Mouse (Mus musculus) CH12.LX (cell line): ENCODE measurements around the gene Zfp119a. TPM values are rescaled to one million over a fixed set of nuclear protein-coding genes. Genes with fewer than 3 reads are reported as not detected.

Experiments
- DNase-seq: peaks from one replicate; pipeline ENCODE4 v3.0.0-alpha.2; 2013; ENCODE audit errors: extremely low read depth
- H3K27ac ChIP-seq: 2 replicates; pipeline ENCODE4 v1.5.1; 2012; ENCODE audit warnings: low read depth, mild to moderate bottlenecking, control low read depth, moderate library complexity; ENCODE audit not compliant: insufficient read depth
- H3K27me3 ChIP-seq: replicated peaks from 2 replicates; pipeline ENCODE3; 2012; ENCODE audit warnings: inconsistent platforms
- H3K36me3 ChIP-seq, 2 experiments: replicated peaks in 1 of 2; 2 replicates each; pipeline versions ENCODE3 to v1.6.1; 2012; ENCODE audit warnings: inconsistent platforms in 1 of 2, low read length in 1 of 2, mild to moderate bottlenecking in 1 of 2, mixed read lengths in 1 of 2, moderate library complexity in 1 of 2; ENCODE audit not compliant: control insufficient read depth in 1 of 2, insufficient read depth in 1 of 2
- H3K4me1 ChIP-seq, 2 experiments: 2 replicates each; pipeline ENCODE4 v1.6.1; 2012; ENCODE audit warnings: inconsistent platforms in 1 of 2, moderate library complexity in 1 of 2; ENCODE audit not compliant: insufficient read depth in 2 of 2, control insufficient read depth in 1 of 2
- H3K4me2 ChIP-seq: 2 replicates; pipeline ENCODE4 v1.6.1; 2012; ENCODE audit warnings: low read depth, mild to moderate bottlenecking, control low read depth; ENCODE audit not compliant: poor library complexity, insufficient read depth, severe bottlenecking
- H3K4me3 ChIP-seq, 3 experiments: fragments of 150-350 bp in 1 of 3; sonication (generic) in 1 of 3; replicated peaks in 1 of 3; 2 replicates each; pipeline versions ENCODE3 to v1.5.1; 2011 to 2012; ENCODE audit warnings: low read depth in 2 of 3, low read length in 2 of 3, mild to moderate bottlenecking in 2 of 3, moderate library complexity in 2 of 3, control low read depth in 1 of 3, improper control_type of control experiment in 1 of 3, inconsistent platforms in 1 of 3, mixed read lengths in 1 of 3; ENCODE audit not compliant: poor library complexity in 1 of 3
- H3K79me2 ChIP-seq: replicated peaks from 2 replicates; pipeline ENCODE4 v1.6.1; 2012; ENCODE audit warnings: mild to moderate bottlenecking, moderate library complexity; ENCODE audit not compliant: control insufficient read depth, poor library complexity, insufficient read depth, severe bottlenecking; ENCODE audit errors: extremely low read depth
- H3K9ac ChIP-seq: 2 replicates; pipeline ENCODE4 v1.6.1; 2012; ENCODE audit warnings: low read depth, mild to moderate bottlenecking, control low read depth, moderate library complexity; ENCODE audit not compliant: insufficient read depth
- H3K9me3 ChIP-seq: replicated peaks from 2 replicates; pipeline ENCODE3; 2012; ENCODE audit warnings: low read length, inconsistent platforms, mixed read lengths
- CTCF ChIP-seq, 2 experiments: IDR thresholded peaks in 1 of 2; conservative IDR thresholded peaks in 1 of 2; 2 replicates each; pipeline ENCODE4 v1.5.1; 2011 to 2012; ENCODE audit warnings: low read depth in 2 of 2, low read length in 2 of 2, improper control_type of control experiment in 1 of 2, inconsistent platforms in 1 of 2, mild to moderate bottlenecking in 1 of 2, moderate library complexity in 1 of 2
- ELF1 ChIP-seq: IDR thresholded peaks from 2 replicates; pipeline ENCODE4 v1.6.1; 2014; ENCODE audit warnings: low read depth, mild to moderate bottlenecking, inconsistent platforms, low read length, improper control_type of control experiment
- ETS1 ChIP-seq: conservative IDR thresholded peaks from 2 replicates; pipeline ENCODE4 v1.6.1; 2012; ENCODE audit warnings: low read depth, mild to moderate bottlenecking, inconsistent platforms, low read length, improper control_type of control experiment, moderate library complexity
- GABPA ChIP-seq: IDR thresholded peaks from 2 replicates; pipeline ENCODE4 v1.6.1; 2012; ENCODE audit warnings: low read depth, low read length, improper control_type of control experiment, inconsistent platforms; ENCODE audit not compliant: insufficient replicate concordance
- IRF4 ChIP-seq: IDR thresholded peaks from 2 replicates; pipeline ENCODE4 v1.6.1; 2014; ENCODE audit warnings: low read depth, mild to moderate bottlenecking, inconsistent platforms, low read length, improper control_type of control experiment
- KAT2A ChIP-seq: IDR thresholded peaks from 2 replicates; pipeline ENCODE4 v1.6.1; 2012; ENCODE audit warnings: low read length, improper control_type of control experiment, inconsistent platforms; ENCODE audit not compliant: insufficient replicate concordance
- MAFK ChIP-seq: IDR thresholded peaks from 2 replicates; pipeline ENCODE4 v1.6.1; 2011; ENCODE audit warnings: low read length, improper control_type of control experiment; ENCODE audit not compliant: insufficient replicate concordance
- MAZ ChIP-seq: IDR thresholded peaks from 2 replicates; pipeline ENCODE4 v1.6.1; 2012; ENCODE audit warnings: low read depth, mild to moderate bottlenecking, inconsistent platforms, low read length, improper control_type of control experiment, moderate library complexity
- MEF2A ChIP-seq: IDR thresholded peaks from 2 replicates; pipeline ENCODE4 v1.6.1; 2014; ENCODE audit warnings: low read depth, mild to moderate bottlenecking, inconsistent platforms, low read length, improper control_type of control experiment, borderline replicate concordance
- MXI1 ChIP-seq: IDR thresholded peaks from 2 replicates; pipeline ENCODE4 v1.6.1; 2011; ENCODE audit warnings: mild to moderate bottlenecking, low read depth, low read length, improper control_type of control experiment
- MYC ChIP-seq: IDR thresholded peaks from 2 replicates; pipeline ENCODE4 v1.6.1; 2011; ENCODE audit warnings: low read depth, mild to moderate bottlenecking, improper control_type of control experiment, low read length
- NELFE ChIP-seq: IDR thresholded peaks from 2 replicates; pipeline ENCODE4 v1.6.1; 2011; ENCODE audit warnings: low read depth, low read length, improper control_type of control experiment
- NRF1 ChIP-seq: IDR thresholded peaks from 2 replicates; pipeline ENCODE4 v1.6.1; 2014; ENCODE audit warnings: low read depth, mild to moderate bottlenecking, inconsistent platforms, low read length, improper control_type of control experiment, moderate library complexity
- PAX5 ChIP-seq: IDR thresholded peaks from 2 replicates; pipeline ENCODE4 v1.6.1; 2012; ENCODE audit warnings: low read length, inconsistent platforms, mixed read lengths
- POLR2A ChIP-seq: IDR thresholded peaks from 2 replicates; pipeline ENCODE4 v1.6.1; 2011; ENCODE audit warnings: low read depth, mild to moderate bottlenecking, improper control_type of control experiment, low read length
- POLR2AphosphoS2 ChIP-seq: IDR thresholded peaks from 2 replicates; pipeline ENCODE4 v1.6.1; 2011; ENCODE audit warnings: low read depth, low read length, improper control_type of control experiment
- RAD21 ChIP-seq: IDR thresholded peaks from 2 replicates; pipeline ENCODE4 v1.6.1; 2011; ENCODE audit warnings: low read depth, mild to moderate bottlenecking, low read length, improper control_type of control experiment, moderate library complexity
- RCOR1 ChIP-seq: conservative IDR thresholded peaks from 2 replicates; pipeline ENCODE4 v1.6.1; 2012; ENCODE audit warnings: low read depth, mild to moderate bottlenecking, inconsistent platforms, low read length, improper control_type of control experiment
- SIN3A ChIP-seq: IDR thresholded peaks from 2 replicates; pipeline ENCODE4 v1.6.1; 2012; ENCODE audit warnings: low read length, improper control_type of control experiment, inconsistent platforms
- TBP ChIP-seq: conservative IDR thresholded peaks from 2 replicates; pipeline ENCODE4 v1.6.1; 2011; ENCODE audit warnings: low read depth, low read length, improper control_type of control experiment
- TCF12 ChIP-seq: IDR thresholded peaks from 2 replicates; pipeline ENCODE4 v1.6.1; 2014; ENCODE audit warnings: low read depth, mild to moderate bottlenecking, inconsistent platforms, low read length, improper control_type of control experiment
- UBTF ChIP-seq: IDR thresholded peaks from 2 replicates; pipeline ENCODE4 v1.6.1; 2012; ENCODE audit warnings: low read depth, mild to moderate bottlenecking, inconsistent platforms, low read length, improper control_type of control experiment, moderate library complexity
- USF2 ChIP-seq: conservative IDR thresholded peaks from 2 replicates; pipeline ENCODE4 v1.6.1; 2011; ENCODE audit warnings: low read depth, low read length, improper control_type of control experiment
- ZMIZ1 ChIP-seq: IDR thresholded peaks from 2 replicates; pipeline ENCODE4 v1.6.1; 2012; ENCODE audit warnings: low read depth, mild to moderate bottlenecking, inconsistent platforms, low read length, improper control_type of control experiment
- dilution Hi-C: fragments of 300-500 bp; cut with MboI; formaldehyde crosslinking; loops from 2 replicates; pipeline ENCODE4 v1.14.3; 2020; ENCODE audit warnings: low sequenced_read_pairs; ENCODE audit not compliant: extremely low pct_unique_long_range_greater_than_20kb, extremely low pct_ligation_motif_present
- in situ Hi-C: fragments of 300-500 bp; cut with MboI; formaldehyde crosslinking; loops from 3 replicates; pipeline ENCODE4 v1.14.3; 2019; ENCODE audit warnings: low sequenced_read_pairs, low pct_ligation_motif_present, low pct_unique_long_range_greater_than_20kb, mixed read lengths
- polyA plus RNA-seq: library from polyadenylated mRNA; unstranded; fragments of >175 nt; gene quantifications from 2 replicates; pipeline ENCODE4 v1.2.1, GENCODE M21; 2012; ENCODE audit warnings: low read depth; ENCODE audit not compliant: insufficient read length
- total RNA-seq, 2 experiments: library from RNA; depleted of rRNA; stranded (reverse); fragments of 300-350 nt in 1 of 2; fragments of >200 nt in 1 of 2; gene quantifications; 2 replicates each; pipeline ENCODE4 v1.2.3; 2012 to 2014

Zfp119a gene
- total and polyA plus RNA-seq, 3 experiments: 3.7 to 8.3 (median 3.7) TPM

DNA sequence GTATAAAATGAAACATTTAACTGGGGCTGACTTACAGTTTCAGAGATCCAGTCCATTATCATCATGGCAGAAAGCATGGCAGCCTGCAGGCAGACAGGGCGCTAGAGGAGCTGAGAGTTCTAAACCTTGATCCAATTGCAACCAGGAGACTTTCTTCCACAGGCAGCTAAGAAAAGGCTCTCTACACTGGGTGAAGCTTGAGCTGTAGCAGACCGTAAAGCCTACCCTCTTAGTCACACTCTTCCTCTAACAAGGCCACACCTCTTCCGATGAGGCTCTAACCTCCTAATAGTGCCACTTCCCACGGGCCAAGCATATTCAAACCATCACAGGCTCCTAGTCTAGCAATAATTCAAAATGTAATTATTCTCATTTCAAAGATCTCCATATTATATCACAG, 1.5 kb downstream of the Zfp119a start:
- TF ChIP-seq MAZ (no peak), TCF12 (0 out of 2 replicates have a peak, but pooled peaks have one; percentile 48), NELFE (peak; percentile 51; the same call in 1 of the 2 replicates), POLR2A (peak; percentile 67), KAT2A (no peak), MXI1 (peak; percentile 28; the same call in 1 of the 2 replicates), PAX5 (no peak), TBP (peak; percentile 73), ELF1 (0 out of 2 replicates have a peak, but pooled peaks have one; percentile 23), ETS1 (no peak), GABPA (no peak), ZMIZ1 (0 out of 2 replicates have a peak, but pooled peaks have one; percentile 40), USF2 (no peak), RCOR1 (no peak), MAFK (no peak), RAD21 (no peak), MEF2A (0 out of 2 replicates have a peak, but pooled peaks have one; percentile 19), MYC (no peak), SIN3A (no peak), NRF1 (0 out of 2 replicates have a peak, but pooled peaks have one; percentile 6), POLR2AphosphoS2 (no peak), IRF4 (no peak)
- TF ChIP-seq, all 38 proteins: peak for 9
- Histone ChIP-seq H3K4me2 (peak overlapping the region; percentile 89), H3K9ac (peak overlapping the region; percentile 87), H3K27me3 (no peaks in the 10 kb centered on the region), H3K36me3 (peaks cover 2 to 5% of the 10 kb centered on the region in 2 experiments), H3K4me1 (peaks cover 0 to 4% of the 10 kb centered on the region in 2 experiments; a peak in 2 of 4 replicates), H3K9me3 (no peaks in the 10 kb centered on the region), H3K4me3 (peak overlapping the region; percentile 53 to 59 (median 54)), H3K27ac (peak overlapping the region; percentile 2; the same call in 1 of the 2 replicates), H3K79me2 (peaks cover 34% of the 10 kb centered on the region)
- in situ Hi-C loops: no loop called here
- DNase-seq: peak; percentile 71
- dilution Hi-C loops: no loop called here

DNA sequence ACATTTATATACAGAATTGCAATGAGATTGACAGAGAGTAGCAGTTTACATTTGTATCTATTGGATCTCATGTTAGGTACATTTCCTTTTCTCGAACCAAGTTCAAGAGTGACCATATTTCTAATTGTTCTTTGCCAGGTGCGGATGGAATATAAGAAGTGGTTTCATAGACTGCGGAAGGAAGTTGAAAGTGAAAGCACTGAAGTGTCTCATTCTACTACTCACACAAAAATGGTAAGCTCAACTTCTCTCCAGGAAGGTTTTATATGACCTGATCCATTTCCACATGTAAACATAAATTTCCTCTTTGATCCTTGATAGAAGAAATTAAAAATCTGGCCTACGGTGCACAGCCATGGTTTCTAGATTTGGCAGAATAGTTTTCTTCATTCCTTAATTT, 35.7 kb downstream of the Zfp119a start:
- no peak overlapping the region for H3K4me2 ChIP-seq
- no peak overlapping the region for H3K27ac ChIP-seq
- TF ChIP-seq CTCF (conservative IDR thresholded peaks at IDR 0.05 in 1 of 2, IDR thresholded peaks at IDR 0.05 in 1 of 2; ENCODE audit: low read depth in 2 of 2, low read length in 2 of 2) (no peak), ZMIZ1 (no peak), PAX5 (no peak), UBTF (no peak), USF2 (no peak)
- in situ Hi-C loops (no loop called here), dilution Hi-C loops (no loop called here)
- peaks cover 0 to 7% of the 10 kb centered on the region in 2 experiments; a peak in 2 of 4 replicates for H3K4me1 ChIP-seq
- DNase-seq: peak; percentile 12
- no peaks in the 10 kb centered on the region for H3K9me3 ChIP-seq
- H3K27me3 ChIP-seq: no peaks in the 10 kb centered on the region
- no peak overlapping the region for H3K4me3 ChIP-seq
- no peaks in the 10 kb centered on the region for H3K36me3 ChIP-seq
- H3K79me2 ChIP-seq: no peaks in the 10 kb centered on the region
- H3K9ac ChIP-seq: no peak overlapping the region; the same call in 1 of the 2 replicates
